Mouse (Mus musculus) midbrain, embryonic 14.5 days (tissue): ENCODE data around the gene 2310079G19Rik. TPM values are rescaled to one million over a fixed set of nuclear protein-coding genes. Genes with fewer than 3 reads are reported as not detected.

Experiments used
- ATAC-seq: fragments of 200-750 bp; cut with Nextera tagmentation; 2 replicates; pipeline ENCODE4 v1.8.0; 2017; ENCODE audit warnings: moderate number of reproducible peaks, moderate library complexity; ENCODE audit not compliant: low FRiP score, low TSS enrichment
- DNase-seq: peaks from one replicate; pipeline ENCODE4 v3.0.0-alpha.2; 2015
- H3K27ac ChIP-seq: fragments of 300-500 bp; sonication (generic); replicated peaks from 2 replicates; pipeline ENCODE4 v1.5.1; 2014; ENCODE audit warnings: mild to moderate bottlenecking, low read depth, low read length, moderate library complexity
- H3K27me3 ChIP-seq: fragments of 300-500 bp; sonication (generic); 2 replicates; pipeline ENCODE4 v1.6.1; 2014; ENCODE audit warnings: low read length, control low read depth, mixed read lengths; ENCODE audit not compliant: control insufficient read depth, insufficient read depth
- H3K36me3 ChIP-seq: fragments of 300-500 bp; sonication (generic); 2 replicates; pipeline ENCODE4 v1.6.1; 2014; ENCODE audit warnings: low read length, control low read depth; ENCODE audit not compliant: control insufficient read depth, insufficient read depth
- H3K4me1 ChIP-seq: fragments of 300-500 bp; sonication (generic); 2 replicates; pipeline ENCODE4 v1.6.1; 2014; ENCODE audit warnings: mild to moderate bottlenecking, antibody characterized with exemption, low read length, control low read depth; ENCODE audit not compliant: control insufficient read depth, insufficient read depth
- H3K4me2 ChIP-seq: fragments of 300-500 bp; sonication (generic); 2 replicates; pipeline ENCODE4 v1.6.1; 2014; ENCODE audit warnings: mild to moderate bottlenecking, low read length, moderate library complexity
- H3K4me3 ChIP-seq: fragments of 300-500 bp; sonication (generic); replicated peaks from 2 replicates; pipeline ENCODE4 v1.5.1; 2014; ENCODE audit warnings: low read depth, low read length
- H3K9ac ChIP-seq: fragments of 300-500 bp; sonication (generic); replicated peaks from 2 replicates; pipeline ENCODE4 v1.6.1; 2014; ENCODE audit warnings: mild to moderate bottlenecking, low read length, moderate library complexity
- H3K9me3 ChIP-seq: fragments of 300-500 bp; sonication (generic); 2 replicates; pipeline ENCODE4 v1.6.1; 2016; ENCODE audit warnings: low read length, control low read depth, mixed read lengths; ENCODE audit not compliant: control insufficient read depth
- WGBS: fragments of 180-500 bp; shearing (Covaris S2); extraction: QIAGEN DNeasy Blood & Tissue Kit; methylation state at CpG from one replicate; pipeline ENCODE4 v1.1.7; 2014; 5-methylcytosine and 5-hydroxymethylcytosine counted together
- polyA plus RNA-seq: library from polyadenylated mRNA; unstranded; fragments of >200 nt; fragmentation: Nextera tagmentation; extraction: Ambion mirVana; gene quantifications from 2 replicates; pipeline ENCODE4 v1.2.1, GENCODE M21; 2014

The 2310079G19Rik gene
- polyA plus RNA-seq, 1 experiment from 2014 or later = not detected

GRCm38 (mm10) chr16:88631474-88631873, 4.0 kb upstream of the 2310079G19Rik start:
- Histone ChIP-seq H3K9me3 (no peaks in the 10 kb centered on the region), H3K4me2 (no peak overlapping the region), H3K36me3 (no peaks in the 10 kb centered on the region), H3K4me3 (no peak overlapping the region), H3K9ac (no peak overlapping the region), H3K27me3 (no peaks in the 10 kb centered on the region), H3K4me1 (no peaks in the 10 kb centered on the region), H3K27ac (no peak overlapping the region)
- DNase-seq (no peak), ATAC-seq (no peak)
- 83% methylated on average over 4 of the region's 4 CpGs for WGBS

GRCm38 (mm10) chr16:88612712-88613111, 14.8 kb downstream of the 2310079G19Rik start:
- no peaks in the 10 kb centered on the region for H3K9me3 ChIP-seq
- H3K27ac ChIP-seq = no peak overlapping the region
- DNase-seq (peak; percentile 56), ATAC-seq (no peak)
- no peak overlapping the region for H3K9ac ChIP-seq
- H3K4me1 ChIP-seq = 0 out of 2 replicates have a peak, but pooled peaks cover 5% of the 10 kb centered on the region
- H3K4me3 ChIP-seq = no peak overlapping the region
- no peaks in the 10 kb centered on the region for H3K36me3 ChIP-seq
- no peaks in the 10 kb centered on the region for H3K27me3 ChIP-seq
- 38% methylated on average over 4 of the region's 4 CpGs for WGBS
- H3K4me2 ChIP-seq = no peak overlapping the region

GRCm38 (mm10) chr16:88611922-88612321, 15.5 kb downstream of the 2310079G19Rik start, which contains the start of gene Krtap24-1:
TSS of gene Krtap24-1 (minus strand) at chr16:88612279.
- Histone ChIP-seq H3K9me3 (no peaks in the 10 kb centered on the region), H3K27me3 (no peaks in the 10 kb centered on the region), H3K4me2 (no peak within 1 kb of the TSS), H3K36me3 (no peaks in the 10 kb centered on the region), H3K27ac (no peak within 1 kb of the TSS), H3K4me3 (no peak within 1 kb of the TSS), H3K9ac (no peak within 1 kb of the TSS), H3K4me1 (0 out of 2 replicates have a peak, but pooled peaks cover 5% of the 10 kb centered on the region)
- 95% methylated on average over 8 of the region's 8 CpGs for WGBS
- DNase-seq (no peak), ATAC-seq (no peak)

GRCm38 (mm10) chr16:88604570-88604969, 22.9 kb downstream of the 2310079G19Rik start:
- no peaks in the 10 kb centered on the region for H3K27me3 ChIP-seq
- DNase-seq (no peak), ATAC-seq (no peak)
- H3K27ac ChIP-seq = no peak overlapping the region
- H3K36me3 ChIP-seq = no peaks in the 10 kb centered on the region
- no peaks in the 10 kb centered on the region for H3K9me3 ChIP-seq
- H3K4me1 ChIP-seq = no peaks in the 10 kb centered on the region
- 85% methylated on average over 6 of the region's 6 CpGs for WGBS
- H3K4me3 ChIP-seq = no peak overlapping the region
- no peak overlapping the region for H3K4me2 ChIP-seq
- no peak overlapping the region for H3K9ac ChIP-seq

GRCm38 (mm10) chr16:88602464-88602863, 25.0 kb downstream of the 2310079G19Rik start:
- 47% methylated on average over 1 of the region's 1 CpGs for WGBS
- ATAC-seq (no peak), DNase-seq (no peak)
- Histone ChIP-seq H3K4me1 (no peaks in the 10 kb centered on the region), H3K27me3 (no peaks in the 10 kb centered on the region), H3K36me3 (no peaks in the 10 kb centered on the region), H3K4me3 (no peak overlapping the region), H3K4me2 (no peak overlapping the region), H3K9me3 (no peaks in the 10 kb centered on the region), H3K27ac (no peak overlapping the region), H3K9ac (no peak overlapping the region)

- no peaks in the 10 kb centered on the region for H3K9me3 ChIP-seq
- H3K36me3 ChIP-seq = no peaks in the 10 kb centered on the region
- H3K4me3 ChIP-seq = no peak overlapping the region
- no peak overlapping the region for H3K4me2 ChIP-seq
- no peaks in the 10 kb centered on the region for H3K27me3 ChIP-seq
- H3K27ac ChIP-seq = no peak overlapping the region
- no peak for DNase-seq
- WGBS = 87% methylated on average over 8 of the region's 8 CpGs
- H3K4me1 ChIP-seq = no peaks in the 10 kb centered on the region
- no peak overlapping the region for H3K9ac ChIP-seq
- ATAC-seq = no peak
Observed at GRCm38 (mm10) chr16:88600303-88600702, 27.2 kb downstream of the 2310079G19Rik start.

- DNase-seq = no peak
- WGBS = 77% methylated on average over 16 of the region's 16 CpGs
- no peak overlapping the region for H3K4me3 ChIP-seq
Observed at GRCm38 (mm10) chr16:88599504-88600237, 27.8 kb downstream of the 2310079G19Rik start.

GRCm38 (mm10) chr16:88592758-88593157, 34.7 kb downstream of the 2310079G19Rik start:
- Histone ChIP-seq H3K27me3 (no peaks in the 10 kb centered on the region), H3K36me3 (no peaks in the 10 kb centered on the region), H3K9ac (no peak overlapping the region), H3K9me3 (no peaks in the 10 kb centered on the region), H3K4me3 (no peak overlapping the region), H3K27ac (no peak overlapping the region), H3K4me1 (no peaks in the 10 kb centered on the region), H3K4me2 (no peak overlapping the region)
- DNase-seq = peak; percentile 19
- ATAC-seq = no peak

More at GRCm38 (mm10) chr16:88599504-88600237, 27.8 kb downstream of the 2310079G19Rik start:
- Histone ChIP-seq H3K9me3 (no peaks in the 10 kb centered on the region), H3K36me3 (no peaks in the 10 kb centered on the region), H3K4me1 (no peaks in the 10 kb centered on the region), H3K4me2 (no peak overlapping the region), H3K27me3 (no peaks in the 10 kb centered on the region), H3K9ac (no peak overlapping the region), H3K27ac (no peak overlapping the region)
- no peak for ATAC-seq

GRCm38 (mm10) chr16:88583338-88583737, 44.1 kb downstream of the 2310079G19Rik start:
- no peak overlapping the region for H3K4me3 ChIP-seq
- no peak overlapping the region for H3K4me2 ChIP-seq
- H3K36me3 ChIP-seq = no peaks in the 10 kb centered on the region
- H3K27me3 ChIP-seq = no peaks in the 10 kb centered on the region
- no peak overlapping the region for H3K9ac ChIP-seq
- DNase-seq (no peak), ATAC-seq (no peak)
- no peaks in the 10 kb centered on the region for H3K4me1 ChIP-seq
- WGBS = 92% methylated on average over 9 of the region's 9 CpGs
- H3K9me3 ChIP-seq = no peaks in the 10 kb centered on the region
- no peak overlapping the region for H3K27ac ChIP-seq
